Mouse (Mus musculus): ENCODE measurements around the gene Nmnat3. TPM values are rescaled to one million over a fixed set of nuclear protein-coding genes. Genes with fewer than 3 reads are reported as not detected.

Nmnat3 gene
- total and polyA plus RNA-seq, 2 experiments = 9.2 to 11.1 TPM

GRCm38 (mm10) chr9:98339971-98340370 is 52.7 kb downstream of the Nmnat3 start:
- Histone ChIP-seq H3K27me3 (ENCODE audit: control insufficient read depth, insufficient read depth, low read length) (no peaks in the 10 kb centered on the region), H3K27ac (replicated peaks; ENCODE audit: insufficient read depth, low read depth, low read length) (no peak overlapping the region), H3K9ac (ENCODE audit: low read depth, low read length) (no peak overlapping the region), H3K4me3 (ENCODE audit: insufficient read depth, low read depth, low read length) (no peak overlapping the region), H3K4me1 (ENCODE audit: control insufficient read depth, insufficient read depth, low read length) (no peaks in the 10 kb centered on the region), H3K36me3 (ENCODE audit: control insufficient read depth, insufficient read depth, low read length) (no peaks in the 10 kb centered on the region), H3K79me2 (ENCODE audit: control insufficient read depth, insufficient read depth, low read length) (no peaks in the 10 kb centered on the region)
- no peak for TF ChIP-seq CTCF (IDR thresholded peaks at IDR 0.05; ENCODE audit: low read depth, low read length)
- no peak for TF ChIP-seq POLR2A (IDR thresholded peaks at IDR 0.05; ENCODE audit: extremely low read depth, insufficient read depth, low read length)
- no peak for DNase-seq (ENCODE audit: extremely low read depth, low read depth, low spot score)
- 83% methylated on average over 4 of the region's 4 CpGs for WGBS

- no peak overlapping the region for H3K9ac ChIP-seq (ENCODE audit: low read depth, low read length)
- no peak overlapping the region for H3K27ac ChIP-seq (replicated peaks; ENCODE audit: insufficient read depth, low read depth, low read length)
- no peaks in the 10 kb centered on the region for H3K36me3 ChIP-seq (ENCODE audit: control insufficient read depth, insufficient read depth, low read length)
- no peaks in the 10 kb centered on the region for H3K27me3 ChIP-seq (ENCODE audit: control insufficient read depth, insufficient read depth, low read length)
- 91% methylated on average over 4 of the region's 4 CpGs for WGBS
- H3K4me1 ChIP-seq (ENCODE audit: control insufficient read depth, insufficient read depth, low read length) = no peaks in the 10 kb centered on the region
- H3K4me3 ChIP-seq (ENCODE audit: insufficient read depth, low read depth, low read length) = no peak overlapping the region
- DNase-seq (ENCODE audit: extremely low read depth, low read depth, low spot score) = no peak
- no peak for TF ChIP-seq CTCF (IDR thresholded peaks at IDR 0.05; ENCODE audit: low read depth, low read length)
- TF ChIP-seq POLR2A (IDR thresholded peaks at IDR 0.05; ENCODE audit: extremely low read depth, insufficient read depth, low read length) = no peak
- H3K79me2 ChIP-seq (ENCODE audit: control insufficient read depth, insufficient read depth, low read length) = no peaks in the 10 kb centered on the region
Observed at GRCm38 (mm10) chr9:98340427-98340826, 53.2 kb downstream of the Nmnat3 start.

- no peak overlapping the region for H3K4me3 ChIP-seq (ENCODE audit: insufficient read depth, low read depth, low read length)
- no peak overlapping the region for H3K27ac ChIP-seq (replicated peaks; ENCODE audit: insufficient read depth, low read depth, low read length)
- no peak overlapping the region for H3K9ac ChIP-seq (ENCODE audit: low read depth, low read length)
- H3K27me3 ChIP-seq (ENCODE audit: control insufficient read depth, insufficient read depth, low read length) = no peaks in the 10 kb centered on the region
- DNase-seq (ENCODE audit: extremely low read depth, low read depth, low spot score) = no peak
- H3K4me1 ChIP-seq (ENCODE audit: control insufficient read depth, insufficient read depth, low read length) = no peaks in the 10 kb centered on the region
- TF ChIP-seq CTCF (IDR thresholded peaks at IDR 0.05; ENCODE audit: low read depth, low read length) (no peak), POLR2A (IDR thresholded peaks at IDR 0.05; ENCODE audit: extremely low read depth, insufficient read depth, low read length) (no peak)
- H3K36me3 ChIP-seq (ENCODE audit: control insufficient read depth, insufficient read depth, low read length) = no peaks in the 10 kb centered on the region
- 100% methylated on average over 1 of the region's 1 CpGs for WGBS
- H3K79me2 ChIP-seq (ENCODE audit: control insufficient read depth, insufficient read depth, low read length) = no peaks in the 10 kb centered on the region
Observed at GRCm38 (mm10) chr9:98345840-98346239, 58.6 kb downstream of the Nmnat3 start.

GRCm38 (mm10) chr9:98346240-98346639 is 59.0 kb downstream of the Nmnat3 start:
- Histone ChIP-seq H3K9ac (ENCODE audit: low read depth, low read length) (no peak overlapping the region), H3K4me1 (ENCODE audit: control insufficient read depth, insufficient read depth, low read length) (no peaks in the 10 kb centered on the region), H3K27ac (replicated peaks; ENCODE audit: insufficient read depth, low read depth, low read length) (no peak overlapping the region), H3K36me3 (ENCODE audit: control insufficient read depth, insufficient read depth, low read length) (no peaks in the 10 kb centered on the region), H3K4me3 (ENCODE audit: insufficient read depth, low read depth, low read length) (no peak overlapping the region), H3K27me3 (ENCODE audit: control insufficient read depth, insufficient read depth, low read length) (no peaks in the 10 kb centered on the region), H3K79me2 (ENCODE audit: control insufficient read depth, insufficient read depth, low read length) (no peaks in the 10 kb centered on the region)
- no peak for TF ChIP-seq POLR2A (IDR thresholded peaks at IDR 0.05; ENCODE audit: extremely low read depth, insufficient read depth, low read length)
- no peak for TF ChIP-seq CTCF (IDR thresholded peaks at IDR 0.05; ENCODE audit: low read depth, low read length)
- no peak for DNase-seq (ENCODE audit: extremely low read depth, low read depth, low spot score)
- 84% methylated on average over 4 of the region's 4 CpGs for WGBS

GRCm38 (mm10) chr9:98347021-98347420 is 59.8 kb downstream of the Nmnat3 start:
- no peaks in the 10 kb centered on the region for H3K79me2 ChIP-seq (ENCODE audit: control insufficient read depth, insufficient read depth, low read length)
- H3K4me3 ChIP-seq (ENCODE audit: insufficient read depth, low read depth, low read length) = no peak overlapping the region
- TF ChIP-seq POLR2A (IDR thresholded peaks at IDR 0.05; ENCODE audit: extremely low read depth, insufficient read depth, low read length) = no peak
- no peak for TF ChIP-seq CTCF (IDR thresholded peaks at IDR 0.05; ENCODE audit: low read depth, low read length)
- H3K27ac ChIP-seq (replicated peaks; ENCODE audit: insufficient read depth, low read depth, low read length) = no peak overlapping the region
- H3K9ac ChIP-seq (ENCODE audit: low read depth, low read length) = no peak overlapping the region
- no peaks in the 10 kb centered on the region for H3K4me1 ChIP-seq (ENCODE audit: control insufficient read depth, insufficient read depth, low read length)
- no peaks in the 10 kb centered on the region for H3K36me3 ChIP-seq (ENCODE audit: control insufficient read depth, insufficient read depth, low read length)
- WGBS = 90% methylated on average over 3 of the region's 3 CpGs
- no peaks in the 10 kb centered on the region for H3K27me3 ChIP-seq (ENCODE audit: control insufficient read depth, insufficient read depth, low read length)
- DNase-seq (ENCODE audit: extremely low read depth, low read depth, low spot score) = no peak

GRCm38 (mm10) chr9:98350318-98351144 is 63.3 kb downstream of the Nmnat3 start:
- WGBS = 67% methylated on average over 4 of the region's 4 CpGs

More at GRCm38 (mm10) chr9:98350318-98351144, 63.3 kb downstream of the Nmnat3 start:
- Histone ChIP-seq H3K27ac (replicated peaks; ENCODE audit: insufficient read depth, low read depth, low read length) (no peak overlapping the region), H3K4me1 (ENCODE audit: control insufficient read depth, insufficient read depth, low read length) (no peaks in the 10 kb centered on the region), H3K9ac (ENCODE audit: low read depth, low read length) (no peak overlapping the region), H3K79me2 (ENCODE audit: control insufficient read depth, insufficient read depth, low read length) (no peaks in the 10 kb centered on the region), H3K4me3 (ENCODE audit: insufficient read depth, low read depth, low read length) (no peak overlapping the region), H3K27me3 (ENCODE audit: control insufficient read depth, insufficient read depth, low read length) (no peaks in the 10 kb centered on the region), H3K36me3 (ENCODE audit: control insufficient read depth, insufficient read depth, low read length) (no peaks in the 10 kb centered on the region)
- TF ChIP-seq POLR2A (IDR thresholded peaks at IDR 0.05; ENCODE audit: extremely low read depth, insufficient read depth, low read length) = no peak
- no peak for TF ChIP-seq CTCF (IDR thresholded peaks at IDR 0.05; ENCODE audit: low read depth, low read length)
- no peak for DNase-seq (ENCODE audit: extremely low read depth, low read depth, low spot score)

Data from liver, adult 2 months (tissue).